Mouse (Mus musculus): ENCODE data around the gene Ccdc24. TPM values are rescaled to one million over a fixed set of nuclear protein-coding genes. Genes with fewer than 3 reads are reported as not detected.

The Ccdc24 gene
- total and polyA plus RNA-seq, 3 experiments = 0.19 to 0.36 TPM; not detected in 1

DNA sequence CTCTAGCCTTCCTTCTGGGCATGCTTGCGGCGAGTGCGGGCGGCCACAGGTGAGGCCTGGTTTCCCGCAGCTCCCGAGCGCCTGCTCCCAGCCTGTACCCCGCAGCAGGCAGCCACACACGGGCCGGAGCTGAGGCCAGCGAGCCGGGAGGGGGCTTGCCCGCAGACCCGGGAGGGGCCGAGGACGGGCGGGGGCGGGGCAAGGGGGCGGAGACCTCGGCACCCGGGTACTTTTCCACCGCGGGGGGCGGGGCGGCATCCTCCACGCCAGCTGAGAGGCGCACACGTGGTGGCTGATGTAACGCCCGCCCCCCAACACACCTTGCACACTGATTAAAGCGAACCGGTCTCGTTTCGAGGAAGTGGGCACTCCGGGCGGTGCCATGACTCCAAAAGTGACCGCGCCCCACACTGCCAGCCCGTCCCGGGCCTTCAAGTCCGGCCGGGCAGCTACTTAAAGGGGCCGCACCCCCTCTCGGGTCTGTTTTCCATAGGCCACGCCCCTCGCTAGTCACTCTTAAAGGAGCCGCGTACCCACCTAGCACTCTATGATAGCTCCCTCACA is 36.1 kb downstream of the Ccdc24 start (continued):
- TF ChIP-seq POLR2AphosphoS2 (IDR thresholded peaks at IDR 0.05; ENCODE audit: low read length) = no peak; the same call in 1 of the 2 replicates
- TF ChIP-seq ZMIZ1 (IDR thresholded peaks at IDR 0.05; ENCODE audit: low read depth, low read length) = no peak

DNA sequence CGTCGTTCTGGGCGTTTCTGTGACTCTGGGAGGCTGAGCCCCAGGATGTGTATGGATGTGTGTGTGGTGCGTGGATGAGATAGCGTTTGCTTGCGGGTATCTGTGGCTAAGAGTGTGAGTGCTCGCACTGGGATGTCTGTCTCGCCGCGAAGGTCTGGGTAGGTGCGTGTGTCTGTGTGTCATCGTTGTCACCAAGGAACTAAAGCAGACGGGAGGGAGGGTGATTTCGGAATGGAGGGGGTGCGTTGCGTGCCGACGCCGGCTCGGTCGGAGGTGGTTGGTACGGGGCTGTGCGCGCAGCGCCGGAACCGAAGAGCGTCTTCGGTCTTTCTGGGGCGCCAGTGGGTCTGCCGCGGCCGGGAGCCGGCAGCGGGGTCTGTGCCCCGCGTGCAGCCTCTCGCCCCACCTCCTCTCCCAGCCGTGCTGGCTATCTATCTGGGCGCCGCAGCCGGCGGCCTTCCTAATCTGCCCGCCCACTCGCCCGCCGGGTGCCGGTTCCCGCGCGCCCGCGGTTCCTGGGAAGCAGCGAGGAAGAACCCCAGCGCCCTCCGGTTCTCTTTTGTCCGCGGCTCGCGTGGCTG is 36.7 kb downstream of the Ccdc24 start:
- H3K27ac ChIP-seq (ENCODE audit: control insufficient read depth, low read depth, low read length) = peak overlapping the region; percentile 78
- TF ChIP-seq UBTF (IDR thresholded peaks at IDR 0.05; ENCODE audit: borderline replicate concordance, insufficient read depth, low read depth, low read length) (peak; percentile 89; the same call in 1 of the 2 replicates), USF2 (IDR thresholded peaks at IDR 0.05; ENCODE audit: borderline replicate concordance in 1 of 2, insufficient read depth in 1 of 2, low read depth in 1 of 2, low read length in 2 of 2) (no peak), EP300 (IDR thresholded peaks at IDR 0.05; ENCODE audit: low read depth in 1 of 2, low read length in 2 of 2) (peak; percentile 11 to 75; a peak in 3 of 4 replicates), NRF1 (IDR thresholded peaks at IDR 0.05; ENCODE audit: insufficient read depth, low read depth, low read length, poor library complexity, severe bottlenecking) (no peak), E2F4 (IDR thresholded peaks at IDR 0.05; ENCODE audit: borderline replicate concordance, low read depth, low read length) (no peak; the same call in 1 of the 2 replicates), TAL1 (IDR thresholded peaks at IDR 0.05; ENCODE audit: low read length) (peak; percentile 83), ETS1 (IDR thresholded peaks at IDR 0.05; ENCODE audit: low read depth, low read length) (peak; percentile 41), POLR2AphosphoS5 (IDR thresholded peaks at IDR 0.05; ENCODE audit: borderline replicate concordance, low read depth, low read length) (peak; percentile 90), GATA1 (IDR thresholded peaks at IDR 0.05; ENCODE audit: low read depth, low read length) (peak; percentile 46; the same call in 1 of the 2 replicates), TCF12 (IDR thresholded peaks at IDR 0.05; ENCODE audit: low read depth, low read length) (peak; percentile 77), CHD2 (IDR thresholded peaks at IDR 0.05; ENCODE audit: low read length) (no peak), SIN3A (IDR thresholded peaks at IDR 0.05; ENCODE audit: low read length) (peak; percentile 74), NELFE (IDR thresholded peaks at IDR 0.05; ENCODE audit: low read depth, low read length) (peak; percentile 35; the same call in 1 of the 2 replicates), TBP (IDR thresholded peaks at IDR 0.05; ENCODE audit: low read depth, low read length) (0 out of 2 replicates have a peak, but pooled peaks have one; percentile 53), MAX (IDR thresholded peaks at IDR 0.05; ENCODE audit: low read length) (peak; percentile 63)
- H3K9me3 ChIP-seq (replicated peaks; ENCODE audit: insufficient read depth, low read length) = no peaks in the 10 kb centered on the region
- peak overlapping the region; percentile 72 for H3K9ac ChIP-seq (ENCODE audit: control insufficient read depth, low read depth, low read length, poor library complexity, severe bottlenecking)
- DNase-seq (ENCODE audit: low read depth, low spot score) = peak; percentile 78
- peaks cover 0 to 41% of the 10 kb centered on the region in 2 experiments; a peak in 2 of 4 replicates for H3K36me3 ChIP-seq (ENCODE audit: control insufficient read depth in 1 of 2, insufficient read depth in 2 of 2, low read length in 2 of 2)
- H3K4me1 ChIP-seq (ENCODE audit: control insufficient read depth in 1 of 2, insufficient read depth in 2 of 2, low read length in 2 of 2) = peaks cover 36 to 49% of the 10 kb centered on the region in 2 experiments
- no peaks in the 10 kb centered on the region for H3K27me3 ChIP-seq (ENCODE audit: control insufficient read depth in 1 of 2, insufficient read depth in 2 of 2, low read length in 2 of 2)
- H3K4me3 ChIP-seq (ENCODE audit: control insufficient read depth in 1 of 2, insufficient read depth in 1 of 2, low read depth in 2 of 2, low read length in 2 of 2) = peak overlapping the region; percentile 65 to 100
- H3K79me2 ChIP-seq (ENCODE audit: control insufficient read depth, insufficient read depth, low read length, poor library complexity) = peaks cover 3% of the 10 kb centered on the region; the same call in 1 of the 2 replicates

Measured in MEL (cell line).